10 mouse cellular contexts compared by ENCODE assay signal in the genomic region with DNA sequence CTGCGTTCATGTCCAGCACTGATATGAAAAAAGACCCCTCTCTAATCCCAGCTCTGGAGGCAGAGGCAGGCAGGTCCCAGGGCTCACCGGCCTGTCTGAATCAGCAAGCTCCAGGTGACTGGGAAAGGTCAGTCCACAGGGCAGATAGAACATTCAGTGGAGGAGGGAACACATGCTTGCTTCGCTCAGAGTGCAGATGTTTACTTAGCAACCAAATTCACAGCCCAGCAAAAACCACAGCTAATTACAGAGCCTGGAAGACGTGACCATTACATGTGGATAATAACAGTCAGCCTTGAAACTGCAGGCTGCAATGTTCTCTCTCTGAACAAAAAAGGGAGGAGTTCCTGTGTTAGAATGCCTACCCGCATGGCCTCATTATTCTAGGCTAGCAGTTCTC. TPM values are rescaled to one million over a fixed set of nuclear protein-coding genes. Genes with fewer than 3 reads are reported as not detected.
DNase-seq lines count a peak whose midpoint lies in the region; ATAC-seq and TF ChIP-seq lines count a peak whose summit lies in the region.
"Had no signal": no experiment of that assay in that cellular context is flagged by ENCODE, and none has a peak within 500 bp of the region (broad histone marks: within the 10 kb centered on the region; RNA-seq: fewer than 3 reads in every experiment).

No protein-coding gene starts in this region.

- H3K36me3 ChIP-seq in G1E (replicated peaks): peaks cover 39% of the 10 kb centered on the region
- peaks cover 23% of the 10 kb centered on the region for H3K36me3 ChIP-seq in forebrain, embryonic 12.5 days (replicated peaks)
- H3K36me3 ChIP-seq in kidney, embryonic 14.5 days (ENCODE audit: control insufficient read depth, insufficient read depth, low read length): no peaks in the 10 kb centered on the region

- no peaks in the 10 kb centered on the region for H3K4me1 ChIP-seq in G1E (ENCODE audit: insufficient read depth, low read depth, low read length)
- H3K4me1 ChIP-seq in forebrain, embryonic 12.5 days: peaks cover 2% of the 10 kb centered on the region
- no peaks in the 10 kb centered on the region for H3K4me1 ChIP-seq in kidney, embryonic 14.5 days (ENCODE audit: control insufficient read depth, insufficient read depth, low read length)

- H3K9ac ChIP-seq in forebrain, embryonic 12.5 days: no peak overlapping the region
- no peak overlapping the region for H3K9ac ChIP-seq in kidney, embryonic 14.5 days (ENCODE audit: low read depth, low read length)

- no peaks in the 10 kb centered on the region for H3K9me3 ChIP-seq in G1E (replicated peaks)
- no peaks in the 10 kb centered on the region for H3K9me3 ChIP-seq in forebrain, embryonic 12.5 days
- H3K9me3 ChIP-seq in kidney, embryonic 14.5 days (ENCODE audit: control insufficient read depth, low read length): no peaks in the 10 kb centered on the region

- H3K4me3 ChIP-seq in G1E (ENCODE audit: low read depth, low read length): no peak overlapping the region
- no peak overlapping the region for H3K4me3 ChIP-seq in forebrain, embryonic 12.5 days (replicated peaks)
- no peak overlapping the region for H3K4me3 ChIP-seq in kidney, embryonic 14.5 days (ENCODE audit: low read length)

- H3K27me3 ChIP-seq in G1E (ENCODE audit: insufficient read depth, low read length): no peaks in the 10 kb centered on the region
- no peaks in the 10 kb centered on the region for H3K27me3 ChIP-seq in forebrain, embryonic 12.5 days
- H3K27me3 ChIP-seq in kidney, embryonic 14.5 days (ENCODE audit: control insufficient read depth, insufficient read depth, low read length): no peaks in the 10 kb centered on the region

- DNase-seq in kidney, adult 11 months: peak; percentile 22
- no peak for DNase-seq in kidney, postnatal 10 days
- DNase-seq in G1E (ENCODE audit: low spot score): no peak
- DNase-seq in left cerebral cortex, adult 18-20 months (ENCODE audit: low spot score in 2 of 2): no peak
- no peak for DNase-seq in thymus, postnatal 10 days (ENCODE audit: low spot score in 2 of 2)
- DNase-seq in T-cell, adult 2 months (ENCODE audit: low spot score): no peak

- peak; percentile 19; the same call in 1 of the 2 replicates for ATAC-seq in G1E (ENCODE audit: extremely low read depth, insufficient number of reproducible peaks, low FRiP score, poor library complexity, severe bottlenecking)
- ATAC-seq in forebrain, embryonic 12.5 days (ENCODE audit: low FRiP score): peak; percentile 27; the same call in 1 of the 2 replicates
- peak; percentile 24; the same call in 1 of the 2 replicates for ATAC-seq in kidney, embryonic 14.5 days (ENCODE audit: low FRiP score, low TSS enrichment)
- ATAC-seq: activated CD4-positive, CD25-positive, alpha-beta regulatory T cell, adult 4 months had no signal

- H3K27ac ChIP-seq in forebrain, embryonic 12.5 days: no peak overlapping the region
- no peak overlapping the region for H3K27ac ChIP-seq in kidney, embryonic 14.5 days (ENCODE audit: low read depth, low read length)

- 58% methylated on average over 5 of the region's 5 CpGs for WGBS in forebrain, embryonic 12.5 days
- WGBS in kidney, embryonic 14.5 days: 59% methylated on average over 5 of the region's 5 CpGs

- no peak for TF ChIP-seq CTCF in G1E (IDR thresholded peaks at IDR 0.05; ENCODE audit: low read depth, low read length)

- no peak overlapping the region for H3K4me2 ChIP-seq in forebrain, embryonic 12.5 days
- H3K4me2 ChIP-seq in kidney, embryonic 14.5 days (replicated peaks; ENCODE audit: low read depth, low read length): no peak overlapping the region

RNA-seq across cellular contexts. Expression of a gene that starts 26.0 kb away (rescaled TPM):
- total RNA-seq in G1E (2014; fragmentation: Nextera tagmentation): not detected in 2 replicates
- total RNA-seq in G1E (2017): 0.12 TPM in 1 of 2 replicates, not detected in the other
- polyA plus RNA-seq in G1E (2012): not detected in 2 replicates
- 1.5 TPM in 2 replicates for polyA plus RNA-seq in forebrain, embryonic 12.5 days (2016; fragmentation: Nextera tagmentation; extraction: Ambion mirVana)
- polyA plus RNA-seq in kidney, embryonic 14.5 days (2014; fragmentation: Nextera tagmentation; extraction: Ambion mirVana): 0.24 TPM in 1 of 2 replicates, not detected in the other
- total RNA-seq in left cerebral cortex, adult 18-20 months (2021): 1 to 10 TPM; 3.4 to 4.5 TPM
- total RNA-seq: gastrocnemius, adult 8-10 months had no signal
- polyA plus RNA-seq: activated CD4-positive, CD25-positive, alpha-beta regulatory T cell, adult 4 months had no signal

RNA-seq across cellular contexts. Expression of a gene that starts 31.9 kb away (rescaled TPM):
- total RNA-seq in G1E (2014; fragmentation: Nextera tagmentation) (15.4 and 16.4 TPM in 2 replicates), G1E (2017) (20.7 and 22.8 TPM in 2 replicates)
- 5.5 and 12.8 TPM in 2 replicates for polyA plus RNA-seq in G1E (2012)
- polyA plus RNA-seq in forebrain, embryonic 12.5 days (2016; fragmentation: Nextera tagmentation; extraction: Ambion mirVana): 55.7 and 60.5 TPM in 2 replicates
- polyA plus RNA-seq in kidney, embryonic 14.5 days (2014; fragmentation: Nextera tagmentation; extraction: Ambion mirVana): 13.6 and 19.9 TPM in 2 replicates
- total RNA-seq in left cerebral cortex, adult 18-20 months (2021): 10 to 100 TPM; 34.4 to 36.4 TPM

RNA-seq across cellular contexts. Expression of a gene that starts 40.8 kb away (rescaled TPM):
- total RNA-seq in G1E (2014; fragmentation: Nextera tagmentation) (18.3 and 33.8 TPM in 2 replicates), G1E (2017) (25.7 and 26.7 TPM in 2 replicates)
- 1.8 and 2.9 TPM in 2 replicates for polyA plus RNA-seq in G1E (2012)
- 39.2 and 40.3 TPM in 2 replicates for polyA plus RNA-seq in forebrain, embryonic 12.5 days (2016; fragmentation: Nextera tagmentation; extraction: Ambion mirVana)
- 28.4 and 31.4 TPM in 2 replicates for polyA plus RNA-seq in kidney, embryonic 14.5 days (2014; fragmentation: Nextera tagmentation; extraction: Ambion mirVana)
- total RNA-seq in left cerebral cortex, adult 18-20 months (2021): 10 to 100 TPM; 16.1 to 18.1 TPM

RNA-seq across cellular contexts. Expression of a gene that starts 41.5 kb away (rescaled TPM):
- total RNA-seq in G1E (2014; fragmentation: Nextera tagmentation): 60.0 and 61.6 TPM in 2 replicates
- total RNA-seq in G1E (2017): 92.2 and 103 TPM in 2 replicates
- 117 and 130 TPM in 2 replicates for polyA plus RNA-seq in G1E (2012)
- 160 and 161 TPM in 2 replicates for polyA plus RNA-seq in forebrain, embryonic 12.5 days (2016; fragmentation: Nextera tagmentation; extraction: Ambion mirVana)
- polyA plus RNA-seq in kidney, embryonic 14.5 days (2014; fragmentation: Nextera tagmentation; extraction: Ambion mirVana): 202 and 213 TPM in 2 replicates
- 10 to 100 TPM; 61.7 to 64.5 TPM for total RNA-seq in left cerebral cortex, adult 18-20 months (2021)
